8 mouse cellular contexts compared by ENCODE assay signal in genomic region chr10:79768400-79768799, GRCm38 (mm10). TPM values are rescaled to one million over a fixed set of nuclear protein-coding genes. Genes with fewer than 3 reads are reported as not detected.
DNase-seq lines count a peak whose midpoint lies in the region.

No protein-coding gene starts in this region.

- peak; percentile 65 for DNase-seq in 416B (ENCODE audit: low read depth)
- peak; percentile 87 for DNase-seq in NIH3T3 (ENCODE audit: low read depth)
- peak; percentile 87 for DNase-seq in embryo, embryonic 10.5 days (ENCODE audit: low spot score)
- peak; percentile 64 to 70 for DNase-seq in heart, adult 9 months (ENCODE audit: low spot score in 2 of 2)
- DNase-seq in layer of hippocampus, adult 8-10 months (ENCODE audit: low spot score in 2 of 2): peak; percentile 69 to 77
- peak; percentile 87 for DNase-seq in lung, postnatal 10 days
- DNase-seq in ovary, postnatal 36 days (ENCODE audit: low spot score): peak; percentile 71
- peak; percentile 84 for DNase-seq in thymus, postnatal 14 days

RNA-seq across cellular contexts. Expression of gene Rnf126, which starts 1.6 kb away (rescaled TPM):
- total RNA-seq in layer of hippocampus, adult 8-10 months (2022): 10 to 100 TPM; 72.4 to 82.9 (median 75.8) TPM

RNA-seq across cellular contexts. Expression of gene Fstl3, which starts 8.7 kb away (rescaled TPM):
- 1 to 10 TPM; 2.2 to 2.9 (median 2.4) TPM for total RNA-seq in layer of hippocampus, adult 8-10 months (2022)

RNA-seq across cellular contexts. Expression of gene Fgf22, which starts 13.5 kb away (rescaled TPM):
- 1 to 10 TPM; 1.7 to 4.6 (median 2.4) TPM for total RNA-seq in layer of hippocampus, adult 8-10 months (2022)

RNA-seq across cellular contexts. Expression of gene Polrmt, which starts 22.0 kb away (rescaled TPM):
- total RNA-seq in layer of hippocampus, adult 8-10 months (2022): 10 to 100 TPM; 44.5 to 58.2 (median 51.3) TPM

RNA-seq across cellular contexts. Expression of gene Prss57, which starts 22.4 kb away (rescaled TPM):
- under 1 TPM in 3 of 4 experiments, not detected in 1; 0.43 to 0.83 (median 0.50) TPM for total RNA-seq in layer of hippocampus, adult 8-10 months (2022)

Comparison
In these comparisons a context has a peak if more than half of its experiments do, and no peak if none do; other contexts are left out.
1. Peak in every context shown above with its lines: DNase-seq.